Mouse (Mus musculus): ENCODE results near the gene Limk2.

DNA sequence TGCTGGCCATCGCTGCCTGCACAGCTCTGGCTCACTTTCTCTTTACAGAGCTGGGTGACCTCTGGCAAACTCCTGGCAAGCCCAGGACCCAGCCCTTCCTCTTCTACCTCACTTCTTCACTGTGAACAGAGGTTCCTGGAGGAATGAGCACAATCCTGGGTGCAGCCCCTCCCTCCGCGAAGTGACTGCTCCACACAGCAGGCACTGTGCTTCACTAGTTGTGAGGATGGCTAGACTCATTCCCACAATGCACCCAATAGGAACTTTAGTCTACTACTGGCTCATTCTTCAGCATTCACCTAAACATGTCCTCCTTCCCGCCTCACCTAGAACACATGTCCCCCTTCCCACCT is 59.7 kb downstream of the Limk2 start:
- TF ChIP-seq CTCF (IDR thresholded peaks at IDR 0.05; ENCODE audit: extremely low read depth, insufficient read length, insufficient replicate concordance, low read depth, low read length) (no peak), POLR2A (IDR thresholded peaks at IDR 0.05; ENCODE audit: low read depth, low read length) (no peak)
